Mouse (Mus musculus): ENCODE results near the gene Fmo4.

GRCm38 (mm10) chr1:162831838-162832573, 18.2 kb upstream of the Fmo4 start:
- TF ChIP-seq POLR2A (IDR thresholded peaks at IDR 0.05; ENCODE audit: borderline replicate concordance, extremely low read depth, insufficient read depth, insufficient read length, poor library complexity, severe bottlenecking): no peak
- TF ChIP-seq CTCF (IDR thresholded peaks at IDR 0.05; ENCODE audit: borderline replicate concordance, extremely low read depth, insufficient read depth, insufficient read length): no peak

Measured in brain, embryonic 14.5 days (tissue).